ENCODE assay signal across 8 mouse cellular contexts in genomic region chr2:153014758-153015593, GRCm38 (mm10). TPM values are rescaled to one million over a fixed set of nuclear protein-coding genes. Genes with fewer than 3 reads are reported as not detected.
DNase-seq lines count a peak whose midpoint lies in the region; ATAC-seq and TF ChIP-seq lines count a peak whose summit lies in the region.

TSS of gene Pdrg1 (minus strand) at chr2:153015427.

- H3K36me3 ChIP-seq in MEL (ENCODE audit: control insufficient read depth in 1 of 2, insufficient read depth in 2 of 2, low read length in 2 of 2): peaks cover 0 to 10% of the 10 kb centered on the region in 2 experiments; a peak in 2 of 4 replicates
- H3K36me3 ChIP-seq in forebrain, postnatal 0 days (ENCODE audit: insufficient read depth): peaks cover 34% of the 10 kb centered on the region
- peaks cover 21% of the 10 kb centered on the region for H3K36me3 ChIP-seq in lung, embryonic 15.5 days

- TF ChIP-seq RAD21 in MEL (IDR thresholded peaks at IDR 0.05; ENCODE audit: low read depth, low read length): peak; percentile 51

- H3K4me1 ChIP-seq in MEL (ENCODE audit: control insufficient read depth in 1 of 2, insufficient read depth in 2 of 2, low read length in 2 of 2): no peaks in the 10 kb centered on the region
- peaks cover 17% of the 10 kb centered on the region for H3K4me1 ChIP-seq in cerebellum, adult 2 months (ENCODE audit: control insufficient read depth, insufficient read depth, low read length)
- peaks cover 7% of the 10 kb centered on the region; the same call in 1 of the 2 replicates for H3K4me1 ChIP-seq in forebrain, postnatal 0 days (ENCODE audit: insufficient read depth)
- H3K4me1 ChIP-seq in lung, embryonic 15.5 days: peaks cover 9% of the 10 kb centered on the region

- peak; percentile 83 to 94 (median 91) for TF ChIP-seq CTCF in MEL (IDR thresholded peaks at IDR 0.05 in 2 of 3, conservative IDR thresholded peaks at IDR 0.05 in 1 of 3; ENCODE audit: control insufficient read depth in 1 of 3, insufficient read depth in 1 of 3, low read depth in 2 of 3, low read length in 3 of 3, poor library complexity in 1 of 3, severe bottlenecking in 1 of 3)
- peak; percentile 87 for TF ChIP-seq CTCF in cerebellum, adult 2 months (IDR thresholded peaks at IDR 0.05; ENCODE audit: borderline replicate concordance, insufficient read depth, low read depth, low read length)
- peak; percentile 97 for TF ChIP-seq CTCF in forebrain, postnatal 0 days (IDR thresholded peaks at IDR 0.05; ENCODE audit: low read depth)

- WGBS in cerebellum, adult 2 months: 1% methylated on average over 54 of the region's 54 CpGs
- 2% methylated on average over 54 of the region's 54 CpGs for WGBS in forebrain, postnatal 0 days
- WGBS in lung, embryonic 15.5 days: 1% methylated on average over 54 of the region's 54 CpGs

- ATAC-seq in forebrain, postnatal 0 days: peak; percentile 95
- peak; percentile 92 for ATAC-seq in lung, embryonic 15.5 days (ENCODE audit: borderline replicate concordance, extremely low read depth, low FRiP score, low TSS enrichment)

- H3K79me2 ChIP-seq in MEL (ENCODE audit: control insufficient read depth, insufficient read depth, low read length, poor library complexity): peaks cover 9% of the 10 kb centered on the region

- H3K4me2 ChIP-seq in forebrain, postnatal 0 days (ENCODE audit: low read depth): peak within 1 kb of the TSS; percentile 93
- H3K4me2 ChIP-seq in lung, embryonic 15.5 days: peak within 1 kb of the TSS; percentile 84

- peak; percentile 76 to 97; a peak in 3 of 4 replicates for TF ChIP-seq POLR2A in MEL (IDR thresholded peaks at IDR 0.05; ENCODE audit: control insufficient read depth in 1 of 2, insufficient read depth in 1 of 2, low read depth in 1 of 2, low read length in 2 of 2, poor library complexity in 1 of 2)
- peak; percentile 93 for TF ChIP-seq POLR2A in cerebellum, adult 2 months (IDR thresholded peaks at IDR 0.05; ENCODE audit: borderline replicate concordance, insufficient read depth, low read length)

- peaks cover 0 to 5% of the 10 kb centered on the region in 2 experiments for H3K27me3 ChIP-seq in MEL (ENCODE audit: control insufficient read depth in 1 of 2, insufficient read depth in 2 of 2, low read length in 2 of 2)
- H3K27me3 ChIP-seq in cerebellum, adult 2 months (ENCODE audit: control insufficient read depth, insufficient read depth, low read length): no peaks in the 10 kb centered on the region
- no peaks in the 10 kb centered on the region for H3K27me3 ChIP-seq in forebrain, postnatal 0 days (ENCODE audit: insufficient read depth, low read length)
- H3K27me3 ChIP-seq in lung, embryonic 15.5 days: no peaks in the 10 kb centered on the region; the same call in 1 of the 2 replicates

- H3K4me3 ChIP-seq in MEL (ENCODE audit: control insufficient read depth in 1 of 2, insufficient read depth in 1 of 2, low read depth in 2 of 2, low read length in 2 of 2): peak within 1 kb of the TSS; percentile 80 to 94
- H3K4me3 ChIP-seq in cerebellum, adult 2 months (replicated peaks; ENCODE audit: insufficient read depth, low read depth, low read length): peak within 1 kb of the TSS; percentile 92
- peak within 1 kb of the TSS; percentile 60 for H3K4me3 ChIP-seq in forebrain, postnatal 0 days (ENCODE audit: low read depth, low read length)
- peak within 1 kb of the TSS; percentile 71 for H3K4me3 ChIP-seq in lung, embryonic 15.5 days

- H3K9ac ChIP-seq in MEL (ENCODE audit: control insufficient read depth, low read depth, low read length, poor library complexity, severe bottlenecking): peak within 1 kb of the TSS; percentile 73
- peak within 1 kb of the TSS; percentile 67 for H3K9ac ChIP-seq in forebrain, postnatal 0 days
- H3K9ac ChIP-seq in lung, embryonic 15.5 days: peak within 1 kb of the TSS; percentile 65

- peak; percentile 96 for DNase-seq in MEL (ENCODE audit: low read depth, low spot score)
- DNase-seq in cerebellum, adult 2 months: peak; percentile 95 to 97
- peak; percentile 98 for DNase-seq in forebrain, postnatal 0 days
- DNase-seq in heart, postnatal 4 days: peak; percentile 96
- DNase-seq in layer of hippocampus, adult 8-10 months (ENCODE audit: low spot score in 2 of 2): peak; percentile 87 to 94
- peak; percentile 84 for DNase-seq in ovary, adult 18-20 months (ENCODE audit: low spot score)
- peak; percentile 97 for DNase-seq in thymus, postnatal 0 days (ENCODE audit: low spot score)

- H3K9me3 ChIP-seq in MEL (replicated peaks; ENCODE audit: insufficient read depth, low read length): no peaks in the 10 kb centered on the region
- no peaks in the 10 kb centered on the region for H3K9me3 ChIP-seq in forebrain, postnatal 0 days (ENCODE audit: low read length)
- no peaks in the 10 kb centered on the region for H3K9me3 ChIP-seq in lung, embryonic 15.5 days

- H3K27ac ChIP-seq in MEL (ENCODE audit: control insufficient read depth, low read depth, low read length): no peak within 1 kb of the TSS
- peak within 1 kb of the TSS; percentile 45 for H3K27ac ChIP-seq in cerebellum, adult 2 months (ENCODE audit: insufficient read depth, low read length)
- H3K27ac ChIP-seq in forebrain, postnatal 0 days (ENCODE audit: low read depth, low read length): peak within 1 kb of the TSS; percentile 54
- H3K27ac ChIP-seq in lung, embryonic 15.5 days: no peak within 1 kb of the TSS

- TF ChIP-seq EP300 in MEL (IDR thresholded peaks at IDR 0.05; ENCODE audit: low read depth in 1 of 2, low read length in 2 of 2): no peak

TF ChIP-seq in MEL, 35 proteins besides CTCF, POLR2A, EP300 and RAD21 (continues in another document):
- TF ChIP-seq RCOR1 (IDR thresholded peaks at IDR 0.05; ENCODE audit: low read depth, low read length) (0 out of 2 replicates have a peak, but pooled peaks have one; percentile 15), UBTF (IDR thresholded peaks at IDR 0.05; ENCODE audit: borderline replicate concordance, insufficient read depth, low read depth, low read length) (no peak), MYC (IDR thresholded peaks at IDR 0.05; ENCODE audit: low read depth, low read length) (peak; percentile 87), ZKSCAN1 (IDR thresholded peaks at IDR 0.05; ENCODE audit: low read depth, low read length) (no peak), MYB (IDR thresholded peaks at IDR 0.05; ENCODE audit: low read depth, low read length) (no peak), ELF1 (IDR thresholded peaks at IDR 0.05; ENCODE audit: low read depth, low read length) (peak; percentile 89), CHD2 (IDR thresholded peaks at IDR 0.05; ENCODE audit: low read length) (no peak), GABPA (IDR thresholded peaks at IDR 0.05; ENCODE audit: low read depth, low read length) (no peak), JUND (IDR thresholded peaks at IDR 0.05; ENCODE audit: low read depth, low read length) (no peak), USF1 (IDR thresholded peaks at IDR 0.05; ENCODE audit: low read depth, low read length) (peak; percentile 48), NELFE (IDR thresholded peaks at IDR 0.05; ENCODE audit: low read depth, low read length) (peak; percentile 95), ZC3H11A (IDR thresholded peaks at IDR 0.05; ENCODE audit: low read depth, low read length) (no peak), POLR2AphosphoS5 (IDR thresholded peaks at IDR 0.05; ENCODE audit: borderline replicate concordance, low read depth, low read length) (no peak), GATA1 (IDR thresholded peaks at IDR 0.05; ENCODE audit: low read depth, low read length) (no peak), CHD1 (IDR thresholded peaks at IDR 0.05; ENCODE audit: low read depth, low read length) (no peak), ZNF384 (IDR thresholded peaks at IDR 0.05; ENCODE audit: low read depth, low read length) (no peak), TAL1 (IDR thresholded peaks at IDR 0.05; ENCODE audit: low read length) (no peak), SIN3A (IDR thresholded peaks at IDR 0.05; ENCODE audit: low read length) (peak; percentile 84), POLR2AphosphoS2 (IDR thresholded peaks at IDR 0.05; ENCODE audit: low read length) (peak; percentile 90), KAT2A (conservative IDR thresholded peaks at IDR 0.05; ENCODE audit: low read depth, low read length) (peak; percentile 35; the same call in 1 of the 2 replicates), MAX (IDR thresholded peaks at IDR 0.05; ENCODE audit: low read length) (peak; percentile 90), MEF2A (IDR thresholded peaks at IDR 0.05; ENCODE audit: extremely low read depth, insufficient replicate concordance, low read depth, low read length, poor library complexity, severe bottlenecking) (no peak), MAZ (IDR thresholded peaks at IDR 0.05; ENCODE audit: low read depth, low read length) (peak; percentile 100), ETS1 (IDR thresholded peaks at IDR 0.05; ENCODE audit: low read depth, low read length) (no peak; the same call in 1 of the 2 replicates), MXI1 (IDR thresholded peaks at IDR 0.05; ENCODE audit: low read depth, low read length) (peak; percentile 97), BHLHE40 (IDR thresholded peaks at IDR 0.05; ENCODE audit: borderline replicate concordance, low read depth, low read length) (0 out of 2 replicates have a peak, but pooled peaks have one; percentile 12), E2F4 (IDR thresholded peaks at IDR 0.05; ENCODE audit: borderline replicate concordance, low read depth, low read length) (no peak), ZMIZ1 (IDR thresholded peaks at IDR 0.05; ENCODE audit: low read depth, low read length) (peak; percentile 58; the same call in 1 of the 2 replicates), USF2 (IDR thresholded peaks at IDR 0.05; ENCODE audit: borderline replicate concordance in 1 of 2, insufficient read depth in 1 of 2, low read depth in 1 of 2, low read length in 2 of 2) (no peak), HCFC1 (IDR thresholded peaks at IDR 0.05; ENCODE audit: low read depth, low read length) (peak; percentile 86), SMC3 (IDR thresholded peaks at IDR 0.05; ENCODE audit: low read depth, low read length) (peak; percentile 40), MAFK (IDR thresholded peaks at IDR 0.05; ENCODE audit: borderline replicate concordance, low read depth, low read length) (no peak)

RNA-seq across cellular contexts. Expression of gene Pdrg1, which starts in this region (rescaled TPM):
- total RNA-seq in MEL (2012; rRNA removed): 48.3 and 62.2 TPM in 2 replicates
- 10 to 100 TPM in 1 of 2 experiments, not detected in 1; 67.2 TPM for polyA plus RNA-seq in MEL (2012; ENCODE audit: insufficient read depth in 1 of 2, insufficient read length in 2 of 2, low read depth in 1 of 2, low replicate concordance in 2 of 2, missing spikeins in 1 of 2)
- 131 and 133 TPM in 2 replicates for polyA plus RNA-seq in cerebellum, adult 2 months (2012; rRNA removed)
- 65.9 and 95.4 TPM in 2 replicates for total RNA-seq in forebrain, postnatal 0 days (2014; rRNA removed)
- 195 and 219 TPM in 2 replicates for polyA plus RNA-seq in forebrain, postnatal 0 days (2015; fragmentation: Nextera tagmentation; extraction: Ambion mirVana)
- total RNA-seq in heart, postnatal 4 days (2021): 10 to 100 TPM; 52.2 to 54.7 TPM
- total RNA-seq in layer of hippocampus, adult 8-10 months (2022): 10 to 100 TPM; 39.5 to 56.6 (median 50.7) TPM
- polyA plus RNA-seq in lung, embryonic 15.5 days (2015; fragmentation: Nextera tagmentation; extraction: Ambion mirVana): 106 and 117 TPM in 2 replicates
- polyA plus RNA-seq in thymus, postnatal 0 days (2015; fragmentation: Nextera tagmentation; extraction: Ambion mirVana): 166 and 168 TPM in 2 replicates

Comparison
In these comparisons a context has a peak if more than half of its experiments do, and no peak if none do; other contexts are left out.
1. H3K27ac ChIP-seq: peak in cerebellum, adult 2 months (single experiment) and forebrain, postnatal 0 days (single experiment); none in MEL (single experiment) and lung, embryonic 15.5 days (single experiment).
2. Peak in every context shown above with its lines, with median percentiles within 50 percentile points of each other: DNase-seq, H3K4me3 ChIP-seq, H3K9ac ChIP-seq and CTCF ChIP-seq.